Mouse (Mus musculus) cerebellum, adult 8-10 months (tissue): ENCODE results near the gene Dusp9.

Experiments
- DNase-seq: peaks from one replicate; pipeline ENCODE4 v3.0.0; 2022

The Dusp9 gene

GRCm38 (mm10) chrX:73672031-73672431, 32.8 kb downstream of the Dusp9 start:
- peak; percentile 63 for DNase-seq

GRCm38 (mm10) chrX:73672879-73673618, 33.8 kb downstream of the Dusp9 start, which contains the start of gene Slc6a8:
Gene Slc6a8 (plus strand): TSS chrX:73673150.
- peak; percentile 63 for DNase-seq

GRCm38 (mm10) chrX:73673619-73673967, 34.4 kb downstream of the Dusp9 start:
- no peak for DNase-seq

GRCm38 (mm10) chrX:73673968-73674661, 34.9 kb downstream of the Dusp9 start:
- no peak for DNase-seq

GRCm38 (mm10) chrX:73675231-73675630, 36.0 kb downstream of the Dusp9 start:
- no peak for DNase-seq

GRCm38 (mm10) chrX:73676668-73677067, 37.4 kb downstream of the Dusp9 start:
- no peak for DNase-seq

GRCm38 (mm10) chrX:73684156-73684555, 44.9 kb downstream of the Dusp9 start:
- DNase-seq, result no peak

- DNase-seq, result no peak
Measured at GRCm38 (mm10) chrX:73684978-73685377, 45.8 kb downstream of the Dusp9 start.

- peak; percentile 37 for DNase-seq
Measured at GRCm38 (mm10) chrX:73685629-73686028, 46.4 kb downstream of the Dusp9 start.

GRCm38 (mm10) chrX:73690917-73691629, 51.9 kb downstream of the Dusp9 start:
- DNase-seq, result peak; percentile 58
